Comparison of ENCODE assay signal across 30 mouse cellular contexts in genomic region chr11:100829691-100830090, GRCm38 (mm10). TPM values are rescaled to one million over a fixed set of nuclear protein-coding genes. Genes with fewer than 3 reads are reported as not detected.
DNase-seq lines count a peak whose midpoint lies in the region; ATAC-seq lines count a peak whose summit lies in the region.
"Had no signal": no experiment of that assay in that cellular context is flagged by ENCODE, and none has a peak within 500 bp of the region (broad histone marks: within the 10 kb centered on the region; RNA-seq: fewer than 3 reads in every experiment).

No protein-coding gene starts in this region.

- no peaks in the 10 kb centered on the region for H3K27me3 ChIP-seq in midbrain, embryonic 11.5 days (ENCODE audit: control insufficient read depth, insufficient read depth, low read length)
- no peaks in the 10 kb centered on the region for H3K27me3 ChIP-seq in midbrain, embryonic 14.5 days (ENCODE audit: control insufficient read depth, insufficient read depth, low read length)
- H3K27me3 ChIP-seq in kidney, embryonic 15.5 days, result no peaks in the 10 kb centered on the region
- H3K27me3 ChIP-seq: embryonic facial prominence, embryonic 15.5 days; forebrain, embryonic 13.5 days; hindbrain, embryonic 12.5 days; intestine, embryonic 15.5 days; liver, embryonic 13.5 days; midbrain, embryonic 15.5 days; neural tube, embryonic 15.5 days had no signal

- no peak overlapping the region for H3K4me2 ChIP-seq in midbrain, embryonic 11.5 days
- no peak overlapping the region for H3K4me2 ChIP-seq in midbrain, embryonic 14.5 days (ENCODE audit: low read length)
- no peak overlapping the region for H3K4me2 ChIP-seq in kidney, embryonic 15.5 days
- H3K4me2 ChIP-seq: embryonic facial prominence, embryonic 15.5 days; forebrain, embryonic 13.5 days; heart, embryonic 11.5 days; hindbrain, embryonic 12.5 days; intestine, embryonic 15.5 days; limb, embryonic 12.5 days; liver, embryonic 13.5 days; midbrain, embryonic 15.5 days; neural tube, embryonic 15.5 days had no signal

- no peaks in the 10 kb centered on the region for H3K36me3 ChIP-seq in midbrain, embryonic 11.5 days (ENCODE audit: control insufficient read depth, insufficient read depth, low read length)
- H3K36me3 ChIP-seq in midbrain, embryonic 14.5 days (ENCODE audit: control insufficient read depth, insufficient read depth, low read length), result no peaks in the 10 kb centered on the region
- H3K36me3 ChIP-seq in kidney, embryonic 15.5 days, result no peaks in the 10 kb centered on the region
- H3K36me3 ChIP-seq: embryonic facial prominence, embryonic 10.5 days; embryonic facial prominence, embryonic 15.5 days; hindbrain, embryonic 12.5 days; intestine, embryonic 15.5 days; limb, embryonic 12.5 days; midbrain, embryonic 15.5 days; neural tube, embryonic 15.5 days had no signal

- 0 out of 2 replicates have a peak overlapping the region, but pooled peaks have one; percentile 30 for H3K9ac ChIP-seq in midbrain, embryonic 11.5 days (ENCODE audit: low read length)
- no peak overlapping the region for H3K9ac ChIP-seq in midbrain, embryonic 14.5 days (replicated peaks; ENCODE audit: low read length)
- no peak overlapping the region for H3K9ac ChIP-seq in kidney, embryonic 15.5 days
- H3K9ac ChIP-seq: embryonic facial prominence, embryonic 15.5 days; forebrain, embryonic 13.5 days; hindbrain, embryonic 12.5 days; intestine, embryonic 15.5 days; limb, embryonic 12.5 days; liver, embryonic 13.5 days; midbrain, embryonic 15.5 days; neural tube, embryonic 15.5 days had no signal

- no peak for ATAC-seq in midbrain, embryonic 11.5 days (ENCODE audit: low FRiP score)
- no peak for ATAC-seq in midbrain, embryonic 14.5 days (ENCODE audit: low FRiP score, low TSS enrichment)
- ATAC-seq in kidney, embryonic 15.5 days (replicated peaks; ENCODE audit: low FRiP score), result no peak
- ATAC-seq: CD4-positive, CD25-positive, alpha-beta regulatory T cell, adult 4 months; forebrain, embryonic 13.5 days; hindbrain, postnatal 0 days; midbrain, embryonic 15.5 days had no signal

- no peak overlapping the region for H3K4me3 ChIP-seq in midbrain, embryonic 11.5 days (ENCODE audit: low read depth, low read length)
- no peak overlapping the region for H3K4me3 ChIP-seq in midbrain, embryonic 14.5 days (replicated peaks; ENCODE audit: low read depth, low read length)
- no peak overlapping the region for H3K4me3 ChIP-seq in kidney, embryonic 15.5 days (replicated peaks)
- H3K4me3 ChIP-seq: embryonic facial prominence, embryonic 10.5 days; embryonic facial prominence, embryonic 15.5 days; forebrain, embryonic 13.5 days; hindbrain, embryonic 12.5 days; intestine, embryonic 15.5 days; left cerebral cortex, adult 2 months; limb, embryonic 12.5 days; liver, embryonic 13.5 days; midbrain, embryonic 15.5 days; neural tube, embryonic 15.5 days had no signal

- peaks cover 5% of the 10 kb centered on the region for H3K4me1 ChIP-seq in midbrain, embryonic 11.5 days (ENCODE audit: control insufficient read depth, insufficient read depth, low read length)
- H3K4me1 ChIP-seq in midbrain, embryonic 14.5 days (ENCODE audit: control insufficient read depth, insufficient read depth, low read length), result 0 out of 2 replicates have a peak, but pooled peaks cover 4% of the 10 kb centered on the region
- H3K4me1 ChIP-seq in kidney, embryonic 15.5 days, result peaks cover 14% of the 10 kb centered on the region

- DNase-seq in adrenal gland, postnatal 36 days, result peak; percentile 41 to 54
- no peak for DNase-seq in adrenal gland, adult 8-10 months
- DNase-seq in midbrain, embryonic 11.5 days (ENCODE audit: low spot score, missing footprints), result no peak
- DNase-seq in midbrain, embryonic 14.5 days, result no peak
- peak; percentile 74 for DNase-seq in gastrocnemius, postnatal 25 days
- DNase-seq in thymus, postnatal 10 days (ENCODE audit: low spot score in 2 of 2), result no peak
- DNase-seq: cerebellum, postnatal 14 days; heart, adult 18-20 months; heart, postnatal 36 days; kidney, postnatal 25 days; liver, embryonic 13.5 days; lung, adult 2 months; lung, postnatal 10 days; right cerebral cortex, postnatal 4 days; thymus, adult 2 months; thymus, postnatal 4 days had no signal

- no peak overlapping the region for H3K27ac ChIP-seq in midbrain, embryonic 11.5 days (ENCODE audit: low read depth, low read length)
- H3K27ac ChIP-seq in midbrain, embryonic 14.5 days (replicated peaks; ENCODE audit: low read depth, low read length), result no peak overlapping the region
- H3K27ac ChIP-seq in kidney, embryonic 15.5 days, result no peak overlapping the region
- H3K27ac ChIP-seq: embryonic facial prominence, embryonic 10.5 days; embryonic facial prominence, embryonic 15.5 days; forebrain, embryonic 13.5 days; hindbrain, embryonic 12.5 days; hindbrain, postnatal 0 days; intestine, embryonic 15.5 days; left cerebral cortex, adult 2 months; limb, embryonic 12.5 days; liver, embryonic 13.5 days; macrophage had no signal

- H3K9me3 ChIP-seq in midbrain, embryonic 11.5 days (ENCODE audit: control insufficient read depth, low read length), result no peaks in the 10 kb centered on the region
- no peaks in the 10 kb centered on the region for H3K9me3 ChIP-seq in midbrain, embryonic 14.5 days (ENCODE audit: control insufficient read depth, low read length)
- no peaks in the 10 kb centered on the region for H3K9me3 ChIP-seq in kidney, embryonic 15.5 days (replicated peaks)
- H3K9me3 ChIP-seq: embryonic facial prominence, embryonic 10.5 days; embryonic facial prominence, embryonic 15.5 days; forebrain, embryonic 13.5 days; hindbrain, embryonic 12.5 days; intestine, embryonic 15.5 days; limb, embryonic 12.5 days; liver, embryonic 13.5 days; midbrain, embryonic 15.5 days; neural tube, embryonic 15.5 days had no signal

- WGBS in midbrain, embryonic 11.5 days, result 41% methylated on average over 12 of the region's 12 CpGs
- 36% methylated on average over 12 of the region's 12 CpGs for WGBS in midbrain, embryonic 14.5 days
- WGBS in kidney, embryonic 15.5 days, result 90% methylated on average over 12 of the region's 12 CpGs

RNA-seq across cellular contexts. Expression of gene Stat5b, which starts 20.8 kb away (rescaled TPM):
- total RNA-seq in adrenal gland, postnatal 36 days (2021), result 100 to 1,000 TPM in 1 of 2 experiments, 10 to 100 TPM in 1; 58.3 to 111 TPM
- total RNA-seq in adrenal gland, adult 8-10 months (2022), result 10 to 100 TPM; 64.5 to 92.1 (median 73.7) TPM
- 14.6 and 17.3 TPM in 2 replicates for polyA plus RNA-seq in midbrain, embryonic 11.5 days (2014; fragmentation: Nextera tagmentation; extraction: Ambion mirVana)
- 17.2 and 18.6 TPM in 2 replicates for polyA plus RNA-seq in midbrain, embryonic 14.5 days (2014; fragmentation: Nextera tagmentation; extraction: Ambion mirVana)
- total RNA-seq in gastrocnemius, postnatal 25 days (2021), result 100 to 1,000 TPM in 1 of 2 experiments, 10 to 100 TPM in 1; 93.2 to 126 TPM
- polyA plus RNA-seq in kidney, embryonic 15.5 days (2015; fragmentation: Nextera tagmentation; extraction: Ambion mirVana), result 19.6 and 19.9 TPM in 2 replicates

RNA-seq across cellular contexts. Expression of gene Stat5a, which starts 29.5 kb away (rescaled TPM):
- total RNA-seq in adrenal gland, postnatal 36 days (2021), result 10 to 100 TPM; 26.3 to 39.8 TPM
- 10 to 100 TPM; 30.6 to 60.4 (median 41.2) TPM for total RNA-seq in adrenal gland, adult 8-10 months (2022)
- polyA plus RNA-seq in midbrain, embryonic 11.5 days (2014; fragmentation: Nextera tagmentation; extraction: Ambion mirVana), result 0.97 and 1.4 TPM in 2 replicates
- polyA plus RNA-seq in midbrain, embryonic 14.5 days (2014; fragmentation: Nextera tagmentation; extraction: Ambion mirVana), result 1.7 and 1.9 TPM in 2 replicates
- 10 to 100 TPM; 10.9 to 14.8 TPM for total RNA-seq in gastrocnemius, postnatal 25 days (2021)
- polyA plus RNA-seq in kidney, embryonic 15.5 days (2015; fragmentation: Nextera tagmentation; extraction: Ambion mirVana), result 3.1 and 3.7 TPM in 2 replicates

RNA-seq across cellular contexts. Expression of gene Ghdc, which starts 58.9 kb away (rescaled TPM):
- 10 to 100 TPM; 18.8 to 25.8 TPM for total RNA-seq in adrenal gland, postnatal 36 days (2021)
- total RNA-seq in adrenal gland, adult 8-10 months (2022), result 10 to 100 TPM; 23.1 to 26.4 (median 24.7) TPM
- 1.3 and 1.7 TPM in 2 replicates for polyA plus RNA-seq in midbrain, embryonic 11.5 days (2014; fragmentation: Nextera tagmentation; extraction: Ambion mirVana)
- 3.0 TPM in 2 replicates for polyA plus RNA-seq in midbrain, embryonic 14.5 days (2014; fragmentation: Nextera tagmentation; extraction: Ambion mirVana)
- 1 to 10 TPM; 4.8 to 4.9 TPM for total RNA-seq in gastrocnemius, postnatal 25 days (2021)
- polyA plus RNA-seq in kidney, embryonic 15.5 days (2015; fragmentation: Nextera tagmentation; extraction: Ambion mirVana), result 6.7 and 7.9 TPM in 2 replicates

Comparison
In these comparisons a context has a peak if more than half of its experiments do, and no peak if none do; other contexts are left out.
1. DNase-seq: peak in adrenal gland, postnatal 36 days (2 of 2) and gastrocnemius, postnatal 25 days (single experiment); none in adrenal gland, adult 8-10 months (single experiment), midbrain, embryonic 11.5 days (single experiment), midbrain, embryonic 14.5 days (single experiment) and thymus, postnatal 10 days (0 of 2).